Mouse (Mus musculus): ENCODE measurements at regions not wholly inside any gene's neighbourhood (a gene's known extent, or its start where the extent isn't known, plus 50 kb on each side); places are given as distances from the start of the nearest gene placed in this dataset.
"Not testable (repeated sequence)": the region's sequence is repeated elsewhere in the genome, so short reads cannot be mapped to it uniquely, and the experiment has no call there.

DNA sequence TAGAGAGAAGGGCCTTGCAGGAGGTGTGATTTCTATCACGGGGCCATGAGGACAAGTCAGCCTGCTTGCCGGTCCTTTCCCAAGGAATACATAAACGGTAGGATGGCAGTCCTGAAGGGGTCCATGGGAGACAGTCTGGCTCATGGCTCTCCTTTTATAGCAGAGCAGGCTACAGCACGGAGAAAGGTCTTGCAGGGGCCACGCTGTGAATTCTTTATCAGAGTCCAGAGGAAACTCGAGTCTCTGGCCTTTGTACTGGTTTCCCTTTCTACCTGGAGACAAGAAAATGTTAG lies 1984.0 kb downstream of the 4930444P10Rik start:
- ATAC-seq (replicated peaks; ENCODE audit: low FRiP score, low TSS enrichment, poor library complexity, severe bottlenecking) = no peak

DNA sequence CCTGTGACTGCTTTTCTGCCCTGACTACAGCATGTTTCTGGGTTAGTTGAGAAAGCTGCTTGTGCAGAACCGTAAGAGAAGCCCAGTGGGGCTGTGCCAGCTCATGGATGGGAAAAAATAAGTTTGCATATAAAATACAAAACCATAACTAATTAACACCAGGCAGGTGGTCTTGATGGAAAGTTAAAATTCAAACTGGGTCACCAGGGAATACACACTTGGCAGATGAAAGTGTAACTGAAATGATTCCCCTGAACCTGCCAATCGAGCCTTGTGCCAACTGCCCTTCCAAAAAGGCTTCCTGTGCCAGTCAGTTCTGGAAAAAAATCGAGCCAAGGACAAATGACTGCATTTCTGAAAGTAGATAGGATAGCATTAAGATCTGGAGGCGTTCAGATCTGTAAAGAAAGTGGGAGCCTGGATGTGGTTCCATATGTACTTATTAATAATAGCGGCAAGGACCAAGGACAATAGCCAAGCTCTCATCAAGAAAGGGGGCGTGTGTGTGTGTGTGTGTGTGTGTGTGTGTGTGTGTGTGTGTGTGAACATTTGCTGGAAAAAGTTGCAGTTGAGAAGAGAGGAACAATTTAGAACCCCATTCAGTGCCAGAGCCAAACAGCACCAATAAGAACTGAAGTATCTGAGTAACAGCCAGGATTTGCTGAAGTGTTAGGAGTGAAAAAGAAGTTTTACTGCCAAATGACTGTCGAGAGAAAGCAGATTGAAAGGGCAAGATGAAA lies 1984.5 kb downstream of the 4930444P10Rik start:
- no peak for ATAC-seq (replicated peaks; ENCODE audit: low FRiP score, low TSS enrichment, poor library complexity, severe bottlenecking)

DNA sequence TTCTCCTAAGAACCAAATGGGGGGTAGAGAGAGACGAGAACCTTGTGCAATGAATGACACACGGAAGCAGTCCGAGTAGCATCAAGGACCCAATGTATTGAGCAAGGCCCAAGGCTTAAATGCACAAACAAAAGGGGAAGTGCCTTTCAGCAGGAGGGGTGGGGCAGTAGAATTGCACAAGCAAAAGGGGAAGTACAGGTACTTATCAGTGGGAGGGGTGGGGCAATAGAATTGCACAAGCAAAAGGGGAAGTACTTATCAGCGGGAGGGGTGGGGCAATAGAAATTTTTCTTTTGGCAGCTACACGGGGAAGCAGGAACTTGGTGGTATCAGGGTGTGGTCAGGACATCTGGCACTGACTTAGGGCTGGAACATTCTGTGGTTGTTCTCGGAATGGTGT lies 1987.6 kb downstream of the 4930444P10Rik start:
- ATAC-seq (replicated peaks; ENCODE audit: low FRiP score, low TSS enrichment, poor library complexity, severe bottlenecking) = not testable (repeated sequence)

DNA sequence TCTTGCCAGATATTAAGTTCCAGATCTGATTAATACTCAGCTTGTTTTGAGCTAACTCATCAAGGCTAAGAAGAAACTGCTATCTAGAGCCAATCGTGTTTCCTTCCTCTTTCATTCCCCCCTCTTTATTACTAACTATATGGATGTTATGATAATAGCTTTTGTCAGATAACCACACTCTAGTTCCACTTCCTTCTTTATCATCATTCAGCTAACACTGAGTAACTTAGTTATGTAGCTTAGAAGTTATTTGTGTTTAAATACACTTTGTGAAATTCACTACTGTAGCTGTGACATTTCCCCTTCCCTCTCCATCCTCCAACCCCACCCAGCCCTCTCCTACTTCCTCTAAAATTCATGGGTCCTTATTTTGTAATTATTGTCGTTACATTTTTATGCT lies 1988.6 kb downstream of the 4930444P10Rik start:
- no peak for ATAC-seq (replicated peaks; ENCODE audit: low FRiP score, low TSS enrichment, poor library complexity, severe bottlenecking)

DNA sequence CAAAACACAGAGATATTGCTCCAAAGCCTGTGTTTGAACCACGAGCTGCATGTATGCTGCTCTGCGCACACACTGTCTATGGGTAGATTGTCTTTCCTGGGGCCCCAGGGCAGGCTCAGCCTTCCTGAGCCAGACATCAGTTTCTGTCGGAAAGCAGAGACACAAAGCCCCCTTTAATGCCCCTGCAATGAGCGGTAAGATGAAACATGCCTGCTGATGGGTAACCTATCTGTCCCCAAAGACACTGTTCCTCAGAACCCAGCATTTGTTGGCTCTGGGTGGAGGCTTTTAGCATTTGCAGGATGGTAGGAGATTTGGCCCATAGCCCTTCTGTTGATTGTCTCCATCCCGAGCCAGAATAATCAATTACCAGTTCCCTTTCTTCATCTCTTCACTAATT lies 1994.1 kb downstream of the 4930444P10Rik start:
- ATAC-seq (replicated peaks; ENCODE audit: low FRiP score, low TSS enrichment, poor library complexity, severe bottlenecking) = no peak

DNA sequence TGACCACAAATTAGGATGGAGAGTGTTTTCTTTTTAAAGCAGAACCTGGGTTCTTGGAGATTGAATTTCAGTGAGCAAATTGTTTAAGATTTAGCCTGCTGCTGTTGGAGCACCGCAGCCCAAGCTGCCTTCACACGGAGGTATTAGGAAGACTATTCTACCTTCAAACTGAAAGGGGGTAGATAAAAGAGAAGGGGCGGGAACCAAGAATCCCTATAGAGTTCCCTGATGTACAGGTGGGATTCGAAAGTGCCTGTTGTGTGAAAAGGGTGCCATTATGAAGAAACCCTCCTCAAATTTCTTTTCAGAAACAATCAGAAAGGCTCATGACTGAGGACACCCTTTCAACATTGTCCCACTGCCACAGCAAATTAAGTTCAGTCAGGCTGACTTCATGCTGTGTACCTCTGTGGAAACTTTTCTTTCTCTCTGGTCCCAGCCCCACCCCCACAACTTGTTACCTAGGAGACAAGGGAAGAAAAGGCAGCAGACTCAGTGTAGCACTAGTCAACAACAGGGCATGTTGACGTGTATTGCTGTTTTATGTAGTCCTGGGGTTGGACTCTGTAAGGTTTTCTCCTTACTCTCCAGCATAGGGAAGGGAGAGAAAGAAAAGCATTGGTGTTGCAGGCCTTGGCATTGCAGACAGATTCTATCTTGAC lies 1995.4 kb downstream of the 4930444P10Rik start:
- no peak for ATAC-seq (replicated peaks; ENCODE audit: low FRiP score, low TSS enrichment, poor library complexity, severe bottlenecking)

DNA sequence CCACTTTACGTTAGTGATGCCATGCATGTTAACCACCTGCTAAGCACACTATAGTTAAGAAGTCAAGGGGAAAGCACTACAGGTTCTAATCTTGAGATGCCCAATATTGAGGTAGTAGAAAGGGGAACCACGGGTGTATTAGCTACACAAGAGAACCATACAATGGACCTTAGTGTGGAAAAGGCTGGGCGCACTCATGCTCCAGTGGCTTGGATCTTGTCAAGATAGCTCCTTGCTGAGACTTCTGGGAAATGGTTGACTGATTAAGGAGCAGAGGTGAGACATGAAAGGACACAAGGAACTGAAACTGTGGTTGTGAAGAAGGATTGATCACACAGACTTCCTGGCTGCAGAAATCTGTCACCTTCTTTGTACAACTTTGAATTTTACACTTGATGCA lies 2028.3 kb downstream of the 4930444P10Rik start:
- ATAC-seq (replicated peaks; ENCODE audit: low FRiP score, low TSS enrichment, poor library complexity, severe bottlenecking) = no peak

DNA sequence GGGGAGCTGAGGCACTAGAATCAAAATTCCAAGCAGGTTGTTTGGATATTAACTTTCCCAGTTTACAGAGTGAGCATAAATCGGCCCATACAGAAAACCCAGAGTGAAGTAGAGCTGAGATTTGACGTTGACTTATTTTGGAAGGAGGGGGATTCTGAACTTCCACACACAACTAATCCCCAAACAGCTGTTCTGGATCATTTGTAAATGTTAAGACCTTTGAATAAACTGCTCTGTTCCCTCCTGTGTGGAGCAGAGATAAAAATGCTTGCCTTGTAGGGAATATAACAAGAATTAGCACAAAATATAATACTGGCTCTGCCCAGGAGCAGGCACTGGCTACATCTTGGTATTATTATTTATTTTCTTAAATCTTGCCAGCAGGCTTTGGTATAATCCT lies 2057.0 kb downstream of the 4930444P10Rik start:
- ATAC-seq (replicated peaks; ENCODE audit: low FRiP score, low TSS enrichment, poor library complexity, severe bottlenecking) = no peak

DNA sequence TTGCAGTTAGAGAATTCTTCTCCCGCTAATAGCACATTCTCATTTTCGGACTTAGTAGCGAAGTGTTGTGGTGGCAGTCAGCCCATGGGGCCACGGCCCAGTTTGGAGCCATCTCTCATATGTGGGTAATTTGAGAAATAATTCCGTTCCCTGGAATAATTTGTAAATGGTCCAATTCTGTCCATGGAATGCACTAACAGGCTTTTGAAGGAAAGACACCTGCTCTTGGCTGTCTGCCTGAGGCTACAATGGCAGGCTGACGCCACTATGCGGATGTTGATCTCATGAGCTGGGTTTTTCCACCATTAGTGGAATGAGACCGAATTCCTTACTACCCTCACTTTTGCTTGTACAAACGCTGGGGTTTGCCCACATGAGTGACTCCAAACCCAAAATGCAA lies 2081.6 kb downstream of the 4930444P10Rik start:
- no peak for ATAC-seq (replicated peaks; ENCODE audit: low FRiP score, low TSS enrichment, poor library complexity, severe bottlenecking)

DNA sequence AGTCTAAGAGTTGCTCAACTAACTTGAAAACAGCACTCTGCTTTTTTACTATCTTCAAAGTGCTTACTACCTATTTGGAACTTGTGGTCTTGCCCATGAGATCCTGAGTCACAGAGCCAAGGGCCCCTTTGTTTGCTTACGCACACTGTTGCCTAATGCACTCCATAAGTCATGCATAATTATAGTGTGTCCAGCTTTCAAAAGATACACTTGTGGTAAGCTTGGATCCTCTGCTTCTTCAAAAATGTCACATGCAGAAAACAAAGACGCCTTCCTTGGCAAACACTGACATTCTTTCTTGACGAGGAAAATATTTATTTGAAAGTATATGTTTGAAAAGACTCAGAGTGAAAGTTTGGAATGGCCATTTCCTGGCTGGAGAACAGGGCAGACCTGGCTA lies 2082.3 kb downstream of the 4930444P10Rik start:
- ATAC-seq (replicated peaks; ENCODE audit: low FRiP score, low TSS enrichment, poor library complexity, severe bottlenecking) = no peak

DNA sequence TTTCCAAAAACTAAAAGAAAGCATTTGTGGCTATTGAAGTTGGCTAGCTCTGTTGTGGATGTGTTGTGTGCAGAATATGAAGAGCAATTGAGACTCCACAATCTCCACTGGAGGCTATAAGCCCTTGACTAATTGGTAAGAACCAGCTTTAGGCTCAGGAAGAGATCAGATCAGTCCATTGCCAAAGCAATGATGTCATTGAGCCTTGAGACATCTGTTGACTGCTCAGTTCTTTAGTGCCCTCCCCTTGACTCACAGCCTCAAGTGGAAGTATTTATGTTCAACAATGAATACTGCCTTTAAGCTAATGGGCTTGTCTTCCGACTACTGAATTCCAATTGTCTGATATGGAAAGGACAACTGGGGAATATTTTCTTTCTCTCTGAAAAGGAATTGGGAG lies 2090.6 kb downstream of the 4930444P10Rik start:
- ATAC-seq (replicated peaks; ENCODE audit: low FRiP score, low TSS enrichment, poor library complexity, severe bottlenecking) = no peak

DNA sequence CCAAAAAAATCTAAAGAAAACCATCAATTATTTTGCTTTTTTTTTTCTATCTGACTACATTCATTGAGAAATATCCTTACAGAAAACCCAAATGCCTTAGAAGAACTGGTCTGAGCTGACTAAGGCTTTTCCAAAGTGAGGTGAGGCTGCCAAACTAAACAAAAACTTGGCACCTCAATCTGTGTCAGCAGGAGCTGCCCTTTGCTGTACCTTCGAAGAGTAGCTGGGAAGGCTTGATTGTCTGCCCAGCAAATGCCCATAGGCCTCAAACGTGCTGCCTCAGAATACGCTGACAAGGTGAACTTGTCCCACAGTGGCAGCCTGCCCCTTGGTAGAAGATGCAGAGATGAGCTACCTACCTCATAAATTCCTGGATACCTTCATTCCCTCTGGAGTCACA lies 2091.7 kb downstream of the 4930444P10Rik start:
- no peak for ATAC-seq (replicated peaks; ENCODE audit: low FRiP score, low TSS enrichment, poor library complexity, severe bottlenecking)

DNA sequence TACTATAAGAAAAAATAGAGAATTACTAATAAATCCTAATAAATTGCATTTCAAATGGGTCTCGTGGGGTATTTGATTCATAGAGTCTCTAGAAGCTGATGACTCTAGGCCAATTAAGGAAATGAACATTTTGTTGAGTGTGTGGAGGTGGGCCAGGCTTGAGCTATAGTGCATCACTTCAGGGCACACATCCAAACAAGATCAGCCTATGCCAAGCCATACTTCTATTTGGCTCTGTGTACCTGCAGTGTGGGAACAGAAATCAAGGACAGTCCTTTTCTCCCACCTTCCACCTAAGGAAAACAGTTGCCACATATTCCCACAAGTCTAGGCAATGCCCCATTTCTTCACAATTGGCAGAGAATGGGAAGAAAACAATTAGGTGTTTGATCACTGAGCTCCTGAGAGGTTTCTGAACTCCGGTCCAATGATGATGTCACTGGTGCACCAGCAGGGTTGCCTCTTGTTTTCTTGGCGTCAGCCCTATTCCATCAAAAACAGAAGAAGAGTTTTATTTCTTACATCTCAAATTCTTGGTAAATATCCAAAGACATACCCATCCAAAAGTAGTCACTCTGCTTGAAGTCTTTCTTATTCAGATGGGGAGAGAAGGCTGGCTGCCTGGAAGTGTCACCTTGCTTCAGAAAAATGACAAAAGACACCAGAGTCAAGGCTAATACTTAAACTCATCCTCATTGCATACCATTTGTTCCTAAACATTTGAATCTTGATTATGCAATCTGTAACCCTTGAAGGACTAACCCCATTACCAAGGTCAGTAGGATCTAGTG lies 2092.3 kb downstream of the 4930444P10Rik start:
- ATAC-seq (replicated peaks; ENCODE audit: low FRiP score, low TSS enrichment, poor library complexity, severe bottlenecking) = no peak

DNA sequence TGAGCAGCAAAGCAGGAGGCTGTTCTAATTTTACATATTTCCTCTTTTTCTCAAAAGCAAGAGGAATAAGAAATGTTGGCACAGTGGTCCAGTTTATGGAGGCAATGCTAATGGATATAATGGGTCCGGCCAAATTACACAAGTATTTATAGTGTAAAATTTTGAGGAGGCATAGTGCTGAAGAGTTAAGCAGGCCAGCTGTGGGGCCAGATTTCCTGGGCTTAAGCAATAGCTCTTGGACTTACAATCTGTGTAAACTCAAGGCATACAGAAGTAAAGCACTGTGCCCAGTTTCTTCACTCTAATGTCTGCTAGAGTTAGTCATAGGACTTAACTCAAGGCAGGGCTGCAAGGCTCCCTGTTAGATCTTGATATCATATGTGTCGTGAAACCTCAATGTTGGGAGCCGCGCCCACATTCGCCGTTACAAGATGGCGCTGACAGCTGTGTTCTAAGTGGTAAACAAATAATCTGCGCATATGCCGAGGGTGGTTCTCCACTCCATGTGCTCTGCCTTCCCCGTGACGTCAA lies 2094.9 kb downstream of the 4930444P10Rik start:
- ATAC-seq (replicated peaks; ENCODE audit: low FRiP score, low TSS enrichment, poor library complexity, severe bottlenecking) = no peak

DNA sequence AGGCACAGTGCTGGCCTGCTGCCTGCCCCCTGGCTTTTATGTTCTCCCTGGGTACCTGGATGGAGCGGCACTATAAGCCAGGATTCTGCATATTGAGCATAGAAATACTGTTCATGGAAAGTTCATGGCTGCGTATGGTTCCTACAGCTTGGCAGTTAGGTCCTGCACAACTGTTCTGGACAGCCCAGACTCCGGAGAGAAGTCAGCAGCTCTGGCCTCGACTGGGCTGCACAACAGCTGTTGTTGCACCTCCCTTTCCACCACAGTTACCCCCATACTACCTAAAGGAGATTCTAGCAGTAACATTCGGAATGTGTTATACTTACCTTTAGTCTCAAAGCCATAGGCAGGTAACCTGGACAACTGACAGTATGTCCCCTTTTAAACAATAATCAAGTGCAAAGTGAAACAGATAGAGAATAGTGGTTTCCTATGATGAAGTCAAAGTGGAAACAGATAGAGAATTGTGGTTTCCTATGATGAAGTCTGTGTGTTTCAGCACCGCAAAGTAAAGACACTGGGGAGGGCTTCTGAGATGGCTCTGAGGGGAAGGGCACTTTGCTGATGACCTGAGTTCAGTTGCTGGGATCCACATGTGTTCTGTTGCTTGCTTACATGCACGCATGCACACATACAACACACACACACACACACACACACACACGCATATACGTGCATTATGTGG lies 2099.2 kb downstream of the 4930444P10Rik start:
- ATAC-seq (replicated peaks; ENCODE audit: low FRiP score, low TSS enrichment, poor library complexity, severe bottlenecking) = no peak

DNA sequence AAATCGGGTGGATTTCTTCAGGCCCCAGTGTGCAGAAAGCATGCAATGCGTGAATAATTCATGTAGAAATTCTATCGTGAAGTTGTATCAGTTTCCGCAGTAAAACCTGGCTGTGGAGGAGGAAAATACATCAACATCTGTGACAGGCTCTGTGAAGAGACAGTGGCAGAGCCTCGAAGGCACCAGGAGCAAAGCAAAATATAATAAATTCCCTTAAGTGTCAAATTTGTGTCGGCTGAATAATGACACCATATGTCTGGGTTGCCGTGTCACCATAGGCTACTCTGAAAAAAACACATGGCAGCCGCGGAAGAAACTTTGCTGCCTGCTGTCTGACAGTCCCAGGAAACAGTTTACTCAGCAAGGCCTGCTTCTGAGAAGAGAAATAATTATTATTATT lies 2100.1 kb downstream of the 4930444P10Rik start:
- no peak for ATAC-seq (replicated peaks; ENCODE audit: low FRiP score, low TSS enrichment, poor library complexity, severe bottlenecking)

DNA sequence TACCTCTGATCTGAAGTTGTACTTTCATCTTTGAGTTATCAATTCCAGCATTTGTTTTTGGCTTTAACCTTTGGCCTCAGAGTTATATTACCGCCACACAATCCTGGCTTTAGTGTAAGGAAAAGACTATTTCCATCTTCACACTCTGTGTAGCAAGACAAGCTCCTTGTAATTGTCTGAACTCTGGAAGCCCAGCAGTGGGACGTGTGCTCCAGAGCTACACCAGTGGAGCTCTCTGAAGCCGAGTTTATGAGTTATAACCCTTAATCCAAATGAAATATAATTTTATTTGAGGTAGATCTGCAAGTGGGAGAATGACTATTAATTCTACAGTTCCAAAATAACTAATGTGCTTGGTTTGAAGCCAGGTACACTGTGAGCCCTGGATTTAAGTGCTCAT lies 2103.8 kb downstream of the 4930444P10Rik start:
- ATAC-seq (replicated peaks; ENCODE audit: low FRiP score, low TSS enrichment, poor library complexity, severe bottlenecking) = no peak

DNA sequence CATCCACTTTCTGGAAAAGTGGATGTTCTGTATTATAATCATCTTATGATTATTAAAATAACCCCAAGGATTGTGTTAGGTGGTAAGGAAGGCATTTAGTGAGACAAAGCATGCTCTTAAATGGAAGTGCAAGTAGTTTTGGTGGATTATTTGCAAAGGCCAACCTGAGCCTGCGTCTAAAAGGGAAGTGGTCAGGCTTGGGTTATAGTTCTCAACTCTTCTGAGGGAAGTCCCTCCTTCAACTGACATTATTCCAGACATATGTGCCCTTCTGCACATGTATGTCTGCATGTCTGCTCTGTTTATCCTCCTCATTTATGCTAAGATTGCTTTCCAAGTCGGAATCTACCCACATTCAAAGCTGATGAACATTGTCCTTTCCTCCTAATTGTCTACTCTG lies 2108.3 kb downstream of the 4930444P10Rik start:
- ATAC-seq (replicated peaks; ENCODE audit: low FRiP score, low TSS enrichment, poor library complexity, severe bottlenecking) = no peak

DNA sequence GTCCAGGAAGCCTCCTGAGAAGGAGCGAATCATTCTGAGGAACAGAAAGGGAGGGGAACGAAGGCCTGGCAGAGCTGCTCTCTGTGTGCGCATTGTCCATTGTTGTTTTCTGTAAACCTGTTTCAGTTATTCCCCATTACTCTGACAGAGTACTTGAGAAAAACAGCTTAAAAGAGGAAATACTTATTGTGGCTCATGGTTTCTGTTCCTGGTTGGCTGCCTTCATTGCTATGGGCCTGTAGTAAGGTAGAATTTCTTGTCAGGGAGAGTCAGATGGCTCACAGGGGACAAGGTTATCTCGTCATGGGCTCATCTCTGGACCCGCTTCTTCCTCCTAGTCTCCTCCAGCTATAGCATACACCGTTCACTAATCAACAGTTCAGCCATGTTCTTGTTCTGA lies 2112.9 kb downstream of the 4930444P10Rik start:
- no peak for ATAC-seq (replicated peaks; ENCODE audit: low FRiP score, low TSS enrichment, poor library complexity, severe bottlenecking)

DNA sequence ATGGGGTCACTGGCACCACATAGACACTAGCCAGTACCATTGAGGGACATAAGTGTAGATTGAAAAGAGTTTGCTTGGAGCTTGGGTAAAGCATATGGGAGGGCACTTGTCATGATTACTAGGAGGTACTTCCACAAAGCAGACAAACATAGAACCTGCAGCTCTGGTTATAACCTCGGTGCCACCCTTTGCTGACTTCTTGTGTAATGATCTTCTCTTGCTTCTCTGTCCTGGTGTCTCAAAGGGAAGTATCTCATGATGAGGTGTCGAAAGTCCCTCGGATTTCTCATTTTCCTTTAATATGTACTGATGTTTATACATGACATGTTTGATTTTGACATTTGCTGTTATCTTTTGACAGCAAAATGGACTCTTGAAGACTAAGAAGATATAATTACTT lies 2114.5 kb downstream of the 4930444P10Rik start:
- ATAC-seq (replicated peaks; ENCODE audit: low FRiP score, low TSS enrichment, poor library complexity, severe bottlenecking) = no peak

Data from megakaryocyte-erythroid progenitor cell, adult 5-6 weeks (primary cell).